Mouse (Mus musculus): ENCODE data around the gene Utrn.

Utrn gene

DNA sequence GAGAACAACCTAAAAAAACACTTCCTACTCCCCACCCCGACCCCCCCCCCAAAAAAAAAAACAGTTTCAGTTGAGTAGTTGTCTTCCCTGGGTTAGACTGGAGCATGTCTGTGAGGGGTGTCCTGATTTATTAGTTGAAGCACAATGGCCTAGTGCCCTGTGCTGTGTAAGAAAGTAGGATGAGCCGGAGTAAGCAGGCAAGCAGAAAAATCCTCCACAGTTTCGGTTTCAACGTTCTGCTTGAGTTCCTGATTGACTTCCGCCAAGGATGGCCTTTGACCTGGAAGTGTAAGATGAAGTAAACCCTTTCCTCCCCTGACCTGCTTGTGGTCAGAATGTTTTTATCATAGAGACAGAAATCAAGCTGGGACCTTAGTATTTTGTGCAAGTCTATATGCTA is 277.2 kb downstream of the Utrn start:
- DNase-seq (ENCODE audit: low read depth), result no peak

DNA sequence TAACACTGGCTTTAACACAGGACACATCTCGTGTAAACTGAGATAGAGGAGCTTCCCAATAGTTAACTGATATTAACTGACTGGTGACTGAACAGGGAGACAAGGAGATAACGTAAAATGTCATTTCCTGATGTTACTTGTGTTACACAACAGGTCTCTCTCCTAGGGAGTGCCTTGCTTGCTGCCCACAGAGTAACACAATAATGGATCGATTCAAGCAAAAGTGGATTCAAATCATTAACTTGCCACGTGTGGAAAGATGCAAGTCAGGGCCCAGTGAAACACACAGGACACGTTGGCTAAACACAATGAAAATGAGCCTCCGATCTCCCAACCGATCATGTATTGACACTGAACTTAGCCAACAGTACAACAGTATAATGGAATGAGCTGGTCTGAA is 281.1 kb downstream of the Utrn start:
- DNase-seq (ENCODE audit: low read depth), result no peak

DNA sequence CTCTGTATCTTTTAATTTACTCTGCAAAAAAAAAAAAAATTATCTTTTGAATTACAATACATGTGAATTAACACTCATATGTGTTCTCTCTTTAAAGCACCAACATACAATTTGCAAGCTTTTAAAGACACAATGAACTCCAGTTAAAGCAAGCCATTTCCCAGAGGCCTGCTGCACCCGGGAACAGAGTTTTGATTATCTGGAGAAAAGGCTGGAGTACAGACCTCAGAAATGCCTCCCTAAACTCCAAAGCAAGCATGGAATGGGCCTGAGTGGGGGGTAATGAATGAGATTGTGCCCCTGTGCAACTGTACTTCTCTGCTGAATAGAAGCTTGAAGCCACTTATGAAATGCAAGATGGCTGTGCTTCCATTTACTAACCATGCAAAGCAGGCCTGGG is 281.8 kb downstream of the Utrn start:
- no peak for DNase-seq (ENCODE audit: low read depth)

DNA sequence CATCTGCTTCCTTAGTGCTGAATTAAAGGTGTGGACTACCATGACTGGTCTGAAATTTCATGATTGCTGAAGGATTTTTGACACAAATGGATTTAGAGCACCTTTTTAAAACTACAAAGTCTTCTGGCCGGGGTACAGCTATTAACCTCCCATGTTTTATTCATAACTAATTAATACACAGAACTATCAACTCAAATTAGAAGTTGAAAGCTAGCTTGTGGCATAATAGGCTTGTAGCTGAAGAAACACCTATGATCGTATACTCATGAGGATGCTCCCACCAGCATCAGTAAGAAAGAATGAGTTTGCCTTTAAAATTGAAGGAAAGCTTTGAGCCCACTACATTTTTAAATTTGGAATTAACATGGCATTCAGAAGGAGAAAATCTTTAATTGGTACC is 282.3 kb downstream of the Utrn start:
- no peak for DNase-seq (ENCODE audit: low read depth)

DNA sequence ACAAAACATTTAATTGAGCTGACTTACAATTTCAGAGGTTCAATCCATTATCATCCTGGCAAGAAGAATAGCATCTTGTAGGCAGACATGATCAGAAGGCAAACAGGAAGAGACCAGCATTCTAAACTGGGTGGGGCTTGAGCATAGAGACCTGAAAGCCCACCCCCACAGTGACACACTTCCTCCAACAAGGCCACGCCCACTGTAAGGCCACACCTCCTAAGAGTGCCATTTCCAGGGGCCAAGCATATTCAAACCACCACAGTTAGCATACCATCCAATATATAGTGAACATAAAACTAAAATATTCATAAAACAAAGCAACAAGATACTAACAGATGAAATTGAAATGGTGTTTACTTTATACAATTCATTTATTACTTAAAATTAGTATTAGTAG is 283.0 kb downstream of the Utrn start:
- no peak for DNase-seq (ENCODE audit: low read depth)

DNA sequence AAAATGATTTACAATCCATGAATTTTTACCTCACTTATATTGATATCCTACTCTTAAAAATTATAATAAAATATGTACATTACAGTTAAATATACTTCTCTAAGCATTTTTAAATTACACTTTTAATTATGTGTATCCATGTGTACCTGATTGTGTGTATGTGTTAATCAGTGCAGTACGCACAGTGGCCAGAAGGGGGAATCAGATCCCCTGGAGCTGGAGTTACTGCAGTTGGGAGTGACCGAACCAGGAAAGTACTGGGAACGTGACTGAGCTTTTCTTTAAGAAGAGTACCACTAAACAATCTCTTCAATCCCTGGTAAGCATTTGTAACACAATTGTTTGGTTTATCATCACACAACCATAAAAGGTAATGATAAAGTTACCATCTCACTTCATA is 285.7 kb downstream of the Utrn start:
- no peak for DNase-seq (ENCODE audit: low read depth)

DNA sequence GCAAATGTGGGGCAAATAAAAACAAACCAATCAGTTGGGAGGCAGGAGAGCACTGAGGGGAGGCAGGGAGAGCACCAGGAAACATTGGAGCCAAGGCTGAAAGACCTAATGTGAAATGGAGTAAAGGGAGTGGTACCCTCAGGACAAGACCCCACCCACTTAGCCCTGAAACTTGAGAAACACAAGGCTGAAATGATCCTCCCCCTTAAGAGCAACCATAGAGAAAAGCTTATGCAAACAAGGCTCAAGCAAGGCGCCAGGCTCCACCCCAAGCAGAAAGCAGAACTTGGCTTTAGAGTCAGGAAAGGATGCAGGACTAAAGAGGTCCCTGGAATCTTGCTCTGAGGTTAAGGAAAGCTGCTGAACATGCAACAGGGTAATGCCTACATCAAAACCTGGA is 290.1 kb downstream of the Utrn start:
- no peak for DNase-seq (ENCODE audit: low read depth)

DNA sequence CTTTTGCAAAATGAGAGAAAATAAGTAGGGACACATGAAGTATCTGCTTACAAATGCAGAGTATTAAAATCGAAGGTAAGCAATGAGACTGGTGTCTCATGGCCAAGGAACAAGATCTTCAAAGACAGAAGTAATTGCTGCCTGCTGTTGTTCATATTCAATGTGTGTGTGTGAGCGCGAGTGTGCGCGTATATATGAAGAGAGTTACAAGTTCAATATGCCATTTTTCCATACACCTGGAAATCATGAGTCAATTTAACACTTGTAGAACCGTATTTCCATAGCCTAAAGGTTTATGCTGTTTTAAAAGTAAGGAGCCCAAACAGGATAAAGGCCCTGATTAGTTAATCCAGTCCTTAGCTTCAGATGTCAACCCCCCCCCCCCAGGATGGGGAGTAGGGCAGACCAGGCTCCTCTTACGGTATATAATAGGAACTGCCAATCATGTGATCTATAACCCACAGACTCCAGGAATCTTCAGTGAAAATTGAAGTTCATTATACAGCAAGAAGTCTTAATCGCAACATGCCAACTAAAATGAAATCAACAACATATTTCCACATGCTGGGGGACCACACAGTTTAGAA is 293.2 kb downstream of the Utrn start:
- DNase-seq (ENCODE audit: low read depth), result no peak

DNA sequence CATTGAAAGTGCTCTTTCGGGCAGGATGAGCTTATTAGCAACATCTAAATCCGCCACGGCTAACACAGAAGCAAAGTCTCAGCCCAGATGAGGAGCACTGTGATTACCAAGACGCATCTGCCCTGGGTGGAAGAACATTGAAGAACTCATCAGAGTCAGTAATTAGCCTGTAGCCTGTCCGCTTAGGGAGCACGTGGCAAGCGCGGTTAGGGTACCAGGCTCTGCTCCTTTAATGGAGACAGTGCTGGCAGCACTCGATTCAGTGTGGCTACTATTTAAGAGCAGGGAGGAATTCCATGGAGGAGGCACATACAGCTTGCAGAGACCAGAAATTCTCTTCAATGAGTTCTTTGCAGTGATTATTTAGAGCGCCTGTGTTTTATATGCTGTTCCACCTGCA is 294.4 kb downstream of the Utrn start:
- no peak for DNase-seq (ENCODE audit: low read depth)

DNA sequence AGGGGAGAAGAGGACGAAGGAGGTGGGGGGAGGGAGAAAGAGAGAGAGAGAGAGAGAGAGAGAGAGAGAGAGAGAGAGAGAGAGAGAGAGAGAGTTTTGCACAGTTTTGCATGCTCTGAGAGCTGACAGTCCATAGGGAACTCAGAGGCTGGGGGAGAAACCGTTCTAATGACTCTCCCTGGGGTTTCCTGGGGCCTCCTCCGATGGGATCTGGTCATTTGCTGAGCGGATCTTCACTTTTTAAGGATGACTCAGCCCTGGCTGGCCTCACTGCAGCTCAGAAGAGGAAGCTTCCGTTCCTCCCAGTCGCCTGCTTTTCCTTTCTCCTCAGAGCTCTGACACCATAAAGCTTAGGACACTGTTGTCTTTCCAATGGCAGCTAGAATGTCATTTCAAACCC is 295.6 kb downstream of the Utrn start:
- DNase-seq (ENCODE audit: low read depth), result no peak

DNA sequence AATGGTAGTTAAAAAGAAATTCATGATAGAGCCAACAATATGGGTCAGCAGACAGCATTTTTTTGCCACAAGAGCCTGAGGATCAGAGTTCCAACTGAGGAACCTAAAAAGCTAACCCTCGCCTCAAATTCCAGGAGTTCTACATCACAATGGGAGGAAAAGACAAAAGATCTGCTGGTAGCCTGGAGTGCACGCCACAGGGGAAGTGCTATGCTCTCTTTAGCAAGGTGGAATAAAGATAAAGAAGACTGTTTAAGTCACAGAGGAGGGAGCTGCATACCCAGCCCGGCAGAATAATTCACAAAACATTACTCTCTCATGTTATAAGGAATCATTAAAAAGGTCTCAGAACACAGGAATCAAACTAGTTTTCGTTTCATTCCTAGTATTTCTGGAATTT is 296.4 kb downstream of the Utrn start:
- DNase-seq (ENCODE audit: low read depth), result no peak

DNA sequence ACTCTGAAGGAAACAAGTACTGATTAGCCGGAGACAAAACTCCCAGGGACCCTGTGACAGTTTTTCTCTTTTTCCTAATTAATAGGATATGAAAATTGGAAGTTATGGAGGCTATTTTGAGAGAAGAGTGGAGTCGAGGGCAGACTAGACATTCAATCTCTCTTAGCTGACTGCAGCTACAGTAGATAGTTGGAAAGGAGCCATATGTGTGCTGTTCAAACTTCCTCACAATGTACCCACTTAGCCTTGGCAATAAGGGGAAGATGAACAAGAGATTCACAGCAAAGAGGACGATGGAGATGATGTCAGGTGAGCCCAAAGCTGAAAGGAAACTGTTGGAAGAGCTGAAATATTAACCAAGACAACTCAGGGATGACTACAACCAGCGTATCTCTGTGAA is 304.7 kb downstream of the Utrn start:
- no peak for DNase-seq (ENCODE audit: low read depth)

DNA sequence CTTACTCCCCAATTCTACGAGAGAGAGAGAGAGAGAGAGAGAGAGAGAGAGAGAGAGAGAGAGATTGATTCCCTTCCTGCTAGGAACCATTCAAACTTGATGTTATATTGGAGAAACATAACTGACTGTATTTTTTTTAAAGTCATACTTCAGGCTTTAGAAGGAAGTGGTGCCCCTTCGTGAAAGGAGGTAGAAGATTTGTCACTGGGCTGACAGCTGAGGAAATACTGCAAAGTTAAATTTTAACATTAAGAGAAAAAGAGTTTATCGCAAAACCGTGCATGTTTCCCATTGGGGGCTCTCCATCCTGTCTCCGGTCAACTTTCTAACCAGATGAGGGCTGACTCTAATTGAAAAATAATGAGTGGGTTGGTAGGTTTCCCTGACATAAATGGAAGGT is 310.4 kb downstream of the Utrn start:
- DNase-seq (ENCODE audit: low read depth), result no peak

DNA sequence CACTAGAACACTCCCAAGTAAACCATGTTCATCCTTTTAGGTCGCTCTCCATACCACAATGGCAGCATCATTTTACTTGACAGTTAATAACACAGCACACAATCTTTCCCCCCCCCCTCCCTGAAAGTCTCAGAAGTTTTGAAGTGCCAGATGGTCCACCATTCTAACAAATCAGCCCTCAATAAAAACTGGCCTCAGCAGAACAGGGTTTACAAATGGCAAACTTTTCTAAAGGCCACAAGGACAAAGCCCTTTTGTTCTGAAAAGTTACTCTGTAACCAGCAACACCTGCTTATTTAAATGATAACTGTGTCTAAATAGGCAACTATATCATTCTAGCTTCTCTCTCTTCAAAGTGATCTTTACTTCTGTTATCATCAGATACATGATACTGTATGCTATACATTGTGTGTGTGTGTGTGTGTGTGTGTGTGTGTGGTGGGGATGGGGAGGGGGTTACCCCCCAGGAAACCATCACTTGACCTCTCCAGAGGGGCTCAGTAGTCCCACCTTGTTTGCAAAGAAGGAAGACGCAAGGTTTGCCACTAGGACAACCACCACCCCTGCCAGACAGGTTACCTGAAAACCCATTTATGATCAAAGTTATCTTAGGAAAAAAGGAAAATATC is 315.0 kb downstream of the Utrn start:
- no peak for DNase-seq (ENCODE audit: low read depth)

DNA sequence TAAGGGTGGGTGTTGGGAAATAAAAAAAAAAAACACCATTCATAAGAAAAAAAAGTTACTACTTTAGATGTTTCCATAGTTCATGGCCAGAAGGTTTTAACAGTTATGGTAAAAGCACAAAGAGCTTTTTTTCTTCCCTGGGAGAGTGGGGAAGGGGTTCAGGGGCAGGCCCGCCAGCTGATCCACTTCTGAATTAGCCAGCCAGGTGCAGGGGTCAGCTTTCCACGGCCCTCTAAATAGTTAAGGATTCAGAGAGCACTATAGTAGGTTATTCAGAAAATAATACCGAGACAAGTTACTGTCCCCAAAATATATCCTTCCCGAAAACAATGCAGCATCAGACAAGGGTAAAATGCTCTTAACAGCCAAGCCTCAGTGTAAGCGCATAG is 316.3 kb downstream of the Utrn start:
- no peak for DNase-seq (ENCODE audit: low read depth)

DNA sequence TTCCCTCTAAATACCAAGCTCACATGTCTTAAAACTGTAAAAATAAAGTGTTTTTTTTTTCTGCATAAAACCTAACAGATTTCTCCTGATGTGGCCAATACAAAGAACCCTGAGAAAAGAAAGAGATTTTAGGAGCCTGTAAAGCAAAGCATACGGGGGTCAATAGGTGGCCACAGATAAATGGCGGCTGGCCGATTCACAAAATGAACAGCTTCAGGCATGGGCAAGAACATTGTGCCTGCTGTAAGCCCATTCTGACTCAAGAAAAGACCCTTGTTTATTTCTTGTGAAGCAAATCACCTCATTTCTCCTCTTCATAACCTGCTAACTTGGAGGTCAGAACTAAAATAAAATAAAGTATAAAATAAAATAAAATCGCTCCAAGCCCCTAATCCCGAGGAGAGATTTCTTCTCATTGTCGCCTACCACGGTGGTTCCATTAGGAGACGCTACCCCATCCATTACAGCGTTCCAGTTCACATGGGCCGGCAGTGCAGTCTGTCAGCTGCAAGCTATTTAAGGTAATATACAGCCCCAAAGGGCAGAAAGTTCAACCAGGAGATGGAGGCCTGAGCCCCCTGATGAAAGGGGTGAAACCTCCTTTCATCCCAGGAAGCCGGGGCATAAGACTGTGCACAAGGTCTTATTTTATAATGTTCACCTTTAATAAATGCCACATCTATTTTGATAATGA is 316.8 kb downstream of the Utrn start:
- no peak for DNase-seq (ENCODE audit: low read depth)

DNA sequence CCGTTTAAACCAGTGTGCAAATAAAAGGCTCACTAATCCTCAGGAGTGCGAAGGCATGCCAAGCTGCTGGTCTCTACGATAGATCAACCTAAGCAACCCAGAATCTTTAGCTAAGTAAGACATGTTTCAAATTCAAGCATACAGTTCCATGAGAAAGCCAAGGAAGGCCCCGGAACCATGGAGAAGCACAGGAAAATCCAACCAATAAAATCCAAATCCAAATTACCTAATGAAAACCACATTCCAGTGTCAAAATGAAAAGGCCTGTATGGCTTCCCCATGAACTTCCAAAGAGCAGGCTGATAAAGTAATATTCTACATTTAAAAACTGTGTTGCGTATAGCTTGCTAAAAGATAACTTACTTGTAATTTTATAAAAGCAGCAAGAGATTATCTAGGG is 317.4 kb downstream of the Utrn start:
- DNase-seq (ENCODE audit: low read depth), result no peak

DNA sequence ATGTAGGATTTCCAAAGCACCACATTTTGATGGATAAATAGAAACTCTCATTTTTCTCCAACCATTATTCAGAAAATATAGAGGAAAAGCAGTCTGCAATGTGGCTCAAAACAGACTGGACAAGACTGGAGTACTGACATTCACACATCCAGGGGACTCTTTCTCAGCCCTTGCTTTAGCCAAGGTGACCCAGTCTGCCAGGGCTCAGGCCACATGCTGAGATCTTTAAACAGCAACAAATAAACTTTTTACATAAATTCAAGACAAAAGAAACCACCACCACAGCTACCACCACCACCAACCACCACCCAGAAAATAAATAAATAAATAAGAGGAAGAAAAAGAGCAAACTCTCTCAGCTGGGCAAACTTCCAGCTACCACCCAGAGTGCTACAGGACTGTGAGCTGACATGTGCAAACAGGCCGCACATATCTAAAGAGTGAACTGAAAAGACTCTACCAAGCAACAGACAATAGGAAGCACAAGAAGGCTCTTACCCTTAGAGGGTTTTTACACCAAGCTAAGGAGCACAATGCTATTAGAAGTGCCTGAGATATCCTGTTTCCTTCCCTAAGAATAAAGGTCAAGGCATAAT is 319.1 kb downstream of the Utrn start:
- no peak for DNase-seq (ENCODE audit: low read depth)

DNA sequence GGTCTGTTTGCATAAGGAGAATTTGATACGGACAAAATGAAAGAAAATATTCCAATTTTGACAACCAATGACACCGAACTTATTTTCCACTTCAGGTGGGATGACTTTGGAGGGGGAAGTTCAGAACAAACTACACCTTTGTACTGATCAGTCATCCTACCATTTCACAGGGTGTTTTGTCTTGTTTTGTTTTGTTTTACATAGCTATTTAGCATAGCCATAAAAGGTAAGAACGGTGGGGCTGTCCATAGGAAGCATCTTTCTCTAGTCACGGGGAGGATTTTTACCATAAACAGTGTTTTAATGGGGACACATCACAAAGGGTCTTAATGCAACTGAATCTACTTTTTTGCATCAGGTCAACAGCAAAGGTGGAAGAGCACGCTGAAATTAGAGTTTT is 319.9 kb downstream of the Utrn start:
- DNase-seq (ENCODE audit: low read depth), result no peak

DNA sequence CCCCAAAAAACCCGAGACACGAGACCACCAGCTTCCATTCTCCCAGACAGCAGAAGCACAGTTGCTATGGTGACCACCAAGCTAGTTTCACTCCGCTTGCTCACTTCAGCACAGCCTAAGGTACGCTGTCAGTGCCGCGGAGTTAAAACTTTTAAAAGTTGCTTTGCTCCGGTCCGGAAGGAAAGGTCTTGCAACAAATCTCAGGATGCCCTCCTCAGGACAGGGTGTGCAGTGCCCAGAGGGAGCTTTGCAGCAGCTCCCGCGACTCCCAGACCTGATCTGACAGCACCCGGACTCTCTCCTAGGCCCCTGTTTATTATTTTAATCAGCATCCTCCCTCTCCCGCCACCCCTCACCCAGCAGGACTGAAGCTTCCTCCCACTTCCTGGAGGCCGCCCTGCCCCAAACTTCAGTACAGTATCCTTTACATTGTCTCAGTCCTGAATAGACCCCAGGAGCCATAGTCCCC is 320.5 kb downstream of the Utrn start:
- DNase-seq (ENCODE audit: low read depth), result no peak

DNA sequence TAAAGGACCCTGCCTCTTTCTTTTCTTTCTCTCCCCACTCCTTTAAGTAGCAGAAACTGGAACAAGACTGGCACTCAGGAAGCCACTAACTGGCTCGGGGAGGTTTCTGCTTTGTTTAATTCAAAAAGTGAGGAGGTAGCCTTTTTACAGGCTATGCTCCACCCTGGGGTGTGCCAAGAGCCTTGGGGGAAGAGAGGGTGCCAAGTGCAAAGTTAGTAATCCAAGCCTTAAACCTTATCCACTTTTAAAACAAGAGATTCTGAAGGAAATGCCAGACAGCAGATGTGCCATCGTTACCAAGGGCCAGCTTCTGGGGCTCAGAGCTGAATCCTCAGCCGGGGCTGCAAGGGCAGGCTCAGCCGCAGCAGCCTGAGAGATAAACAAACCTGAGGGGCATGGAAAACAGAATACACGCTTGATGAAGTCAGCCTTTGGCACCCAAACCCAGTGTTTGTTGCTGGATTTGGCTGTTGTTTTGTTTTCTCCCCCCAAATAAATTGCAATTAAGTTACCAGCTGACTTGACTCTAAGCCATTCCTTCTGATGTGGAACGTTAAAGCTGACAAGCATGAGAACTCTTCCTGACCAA is 322.0 kb downstream of the Utrn start:
- DNase-seq (ENCODE audit: low read depth), result no peak

DNA sequence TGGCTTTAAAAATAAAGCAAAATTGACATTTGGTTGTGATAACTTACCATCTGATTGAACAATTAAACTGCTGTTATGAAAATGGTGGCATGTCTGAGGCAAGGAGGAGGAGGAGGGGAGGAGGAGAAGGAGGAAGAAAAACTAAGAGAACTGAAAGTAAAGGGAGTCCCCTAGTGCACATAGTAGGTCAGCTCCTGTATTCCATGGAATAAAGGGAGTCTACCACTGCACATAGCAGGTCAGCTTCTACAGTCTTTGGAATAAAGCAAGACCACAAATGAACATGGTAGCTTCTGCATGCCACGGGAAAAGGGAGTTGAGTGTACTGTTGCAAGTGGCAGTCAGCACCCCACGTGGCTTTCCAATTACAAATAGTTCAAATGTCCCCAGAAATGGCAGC is 323.7 kb downstream of the Utrn start:
- no peak for DNase-seq (ENCODE audit: low read depth)

DNA sequence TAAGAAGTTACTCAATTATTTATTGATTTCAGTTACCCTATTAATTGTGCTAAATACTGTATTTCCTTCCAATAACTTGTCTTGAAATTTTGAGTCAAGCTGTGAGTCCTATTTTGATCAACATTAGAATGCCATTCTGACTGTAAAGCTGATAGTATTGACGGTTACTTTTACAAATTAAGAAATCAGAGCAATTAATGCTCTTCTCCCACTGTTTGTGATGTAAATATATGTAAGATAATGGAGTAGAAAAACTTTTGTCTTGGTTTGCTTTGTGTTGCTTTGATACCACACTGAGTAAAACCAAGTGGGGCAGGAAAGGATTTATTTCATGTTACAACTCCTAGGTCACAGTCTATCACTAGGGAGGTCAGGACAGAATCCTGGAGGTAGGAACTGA is 327.4 kb downstream of the Utrn start:
- no peak for DNase-seq (ENCODE audit: low read depth)

All from naive thymus-derived CD4-positive, alpha-beta T cell, adult 2 months (primary cell).